Mouse (Mus musculus): ENCODE measurements around the gene Palm2.

DNA sequence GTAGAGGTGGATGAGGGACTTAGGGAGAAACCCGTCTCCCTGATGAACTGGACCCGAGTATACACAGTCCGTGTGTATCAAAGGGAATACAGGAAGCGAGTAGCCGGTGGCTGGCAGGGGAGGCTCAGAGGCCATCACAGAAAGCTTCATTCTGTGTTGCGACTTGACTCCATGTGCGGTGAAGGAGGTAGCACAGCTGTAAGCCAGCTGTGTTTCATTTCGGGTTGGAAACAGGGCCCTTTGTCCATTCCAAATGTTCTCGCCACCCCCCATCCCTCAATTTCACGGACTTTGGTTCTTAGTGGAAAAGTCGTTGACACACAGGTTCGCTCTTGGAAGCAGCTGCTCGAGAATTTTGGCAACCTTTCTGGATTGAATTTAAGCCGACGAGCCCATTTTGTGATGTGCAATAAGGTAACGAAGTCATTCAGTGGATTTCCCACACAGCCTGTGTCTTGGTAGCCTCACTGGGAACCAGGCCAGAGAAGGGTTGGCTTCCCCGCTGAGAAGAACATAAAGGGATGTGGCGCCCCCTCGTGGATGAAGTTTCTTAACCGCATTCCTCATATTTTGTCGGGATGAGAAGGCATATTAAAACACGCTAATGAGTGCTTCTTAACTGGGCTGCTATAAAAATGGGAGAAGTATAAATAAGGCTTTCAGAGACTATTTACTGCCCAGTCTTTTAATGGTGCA is 173.3 kb downstream of the Palm2 start:
- TF ChIP-seq CTCF (IDR thresholded peaks at IDR 0.05; ENCODE audit: low read depth, low read length) (no peak), POLR2A (IDR thresholded peaks at IDR 0.05; ENCODE audit: borderline replicate concordance, low read depth, low read length) (no peak)
